Mouse (Mus musculus): ENCODE results near the gene Styk1.

- TF ChIP-seq POLR2A (IDR thresholded peaks at IDR 0.05; ENCODE audit: control insufficient read depth, extremely low read depth, insufficient read depth, low read length, poor library complexity) (no peak), CTCF (IDR thresholded peaks at IDR 0.05; ENCODE audit: borderline replicate concordance, control insufficient read depth, extremely low read depth, insufficient read depth, low read length, poor library complexity) (no peak)
Measured at GRCm38 (mm10) chr6:131364353-131364752, 11.0 kb upstream of the Styk1 start.

All from thymus, adult 2 months (tissue).